Mouse (Mus musculus) brown adipose tissue, adult 24 weeks (tissue): ENCODE results near the gene Myl6. TPM values are rescaled to one million over a fixed set of nuclear protein-coding genes. Genes with fewer than 3 reads are reported as not detected.

Experiments
- H3K27ac ChIP-seq: fragments of 200-500 bp; replicated peaks from 2 replicates; pipeline ENCODE4 v1.5.1; 2012; ENCODE audit warnings: low read depth, mild to moderate bottlenecking, low read length
- H3K4me1 ChIP-seq: fragments of 200-500 bp; 2 replicates; pipeline ENCODE4 v1.6.1; 2012; ENCODE audit warnings: low read length, mixed read lengths; ENCODE audit not compliant: control insufficient read depth, insufficient read depth, insufficient read length
- H3K4me3 ChIP-seq: fragments of 200-500 bp; 2 replicates; pipeline ENCODE4 v1.5.1; 2012; ENCODE audit warnings: low read depth, mild to moderate bottlenecking, low read length, moderate library complexity; ENCODE audit not compliant: insufficient read depth
- polyA plus RNA-seq: library from polyadenylated mRNA; stranded (reverse); fragments of >200 nt; gene quantifications from 2 replicates; pipeline ENCODE4 v1.2.4, GENCODE M21; 2012; ENCODE audit not compliant: missing spikeins, insufficient read depth, insufficient read length

The Myl6 gene
- 1,414 and 1,508 TPM in 2 replicates for polyA plus RNA-seq

DNA sequence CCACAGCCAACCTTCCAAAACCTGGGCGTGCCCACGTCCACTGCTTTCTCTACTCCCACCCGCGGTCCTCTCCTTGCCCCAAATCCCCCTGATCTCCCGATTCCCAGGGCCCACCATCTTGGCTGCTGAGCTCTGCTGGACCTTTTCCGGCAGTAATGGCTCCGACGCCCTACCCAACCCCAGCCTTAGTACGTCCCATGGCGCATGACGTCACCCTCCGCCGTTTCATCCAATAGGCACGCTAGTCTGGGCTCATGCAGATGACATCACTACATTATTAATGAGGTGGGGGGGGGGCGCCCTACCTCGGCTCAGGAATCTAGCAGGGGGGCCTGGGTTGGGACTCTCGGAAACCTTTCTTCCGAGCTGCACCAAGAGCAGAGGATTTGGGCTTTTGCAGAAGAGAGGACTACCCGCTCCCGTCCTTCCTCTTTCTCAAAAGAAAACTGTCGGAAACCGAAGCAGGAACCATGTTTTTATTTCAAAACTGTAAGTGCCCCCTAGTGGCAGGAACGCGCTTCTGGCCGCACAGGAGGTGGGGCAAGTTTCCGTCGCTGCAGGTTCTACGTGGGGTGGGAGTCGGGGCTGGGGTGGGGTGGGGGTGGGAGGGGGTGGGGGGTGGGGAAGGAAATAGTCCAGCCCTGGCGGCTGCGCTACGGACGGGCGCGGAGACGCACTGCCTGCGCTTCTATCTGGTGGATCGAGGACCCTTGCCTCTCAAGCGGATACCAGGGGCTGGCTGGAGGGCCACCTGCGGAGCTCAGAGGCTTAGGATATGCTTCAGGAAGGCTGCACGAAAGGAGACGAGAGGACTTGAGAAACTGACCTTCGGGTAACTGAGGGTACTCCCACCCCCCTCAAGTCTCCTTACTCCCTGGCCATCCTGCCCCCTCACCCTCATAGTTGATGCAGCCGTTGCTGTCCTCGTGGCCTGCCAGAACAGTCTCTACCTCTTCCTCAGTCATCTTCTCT lies at the start of gene Myl6:
Gene Myl6 (minus strand): TSS at position 451 of the 972 bp plus-strand sequence.
- H3K4me3 ChIP-seq, result peak within 1 kb of the TSS; percentile 88
- peaks cover 6% of the 10 kb centered on the region for H3K4me1 ChIP-seq
- peak within 1 kb of the TSS; percentile 99 for H3K27ac ChIP-seq

DNA sequence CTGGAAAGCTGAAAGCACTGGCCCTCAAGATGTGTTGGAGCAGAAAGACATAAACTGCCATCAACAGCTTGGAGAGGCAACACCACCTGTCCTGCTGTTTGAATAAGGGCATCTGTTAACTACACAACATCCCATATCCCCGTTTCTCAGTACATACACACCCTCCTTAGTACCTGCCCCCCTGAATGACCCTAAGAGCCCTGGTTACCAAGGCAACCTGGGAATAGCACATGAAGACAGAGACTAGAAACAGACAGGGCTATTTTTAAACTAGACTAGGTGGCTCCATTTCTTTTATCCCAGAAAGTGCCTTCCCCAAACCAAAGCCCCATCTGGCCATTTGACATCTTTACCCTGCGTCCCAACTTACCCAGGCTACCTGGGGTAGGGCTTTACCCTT lies 49.2 kb upstream of the Myl6 start:
- H3K4me1 ChIP-seq, result no peaks in the 10 kb centered on the region
- no peak overlapping the region for H3K4me3 ChIP-seq
- no peak overlapping the region for H3K27ac ChIP-seq

GRCm38 (mm10) chr10:128538340-128538870 lies 44.5 kb upstream of the Myl6 start:
- Histone ChIP-seq H3K4me1 (no peaks in the 10 kb centered on the region), H3K4me3 (no peak overlapping the region), H3K27ac (no peak overlapping the region)

GRCm38 (mm10) chr10:128536266-128536940 lies 42.5 kb upstream of the Myl6 start:
- H3K4me1 ChIP-seq, result no peaks in the 10 kb centered on the region
- H3K4me3 ChIP-seq, result peak overlapping the region; percentile 35; the same call in 1 of the 2 replicates
- H3K27ac ChIP-seq, result peak overlapping the region; percentile 35

DNA sequence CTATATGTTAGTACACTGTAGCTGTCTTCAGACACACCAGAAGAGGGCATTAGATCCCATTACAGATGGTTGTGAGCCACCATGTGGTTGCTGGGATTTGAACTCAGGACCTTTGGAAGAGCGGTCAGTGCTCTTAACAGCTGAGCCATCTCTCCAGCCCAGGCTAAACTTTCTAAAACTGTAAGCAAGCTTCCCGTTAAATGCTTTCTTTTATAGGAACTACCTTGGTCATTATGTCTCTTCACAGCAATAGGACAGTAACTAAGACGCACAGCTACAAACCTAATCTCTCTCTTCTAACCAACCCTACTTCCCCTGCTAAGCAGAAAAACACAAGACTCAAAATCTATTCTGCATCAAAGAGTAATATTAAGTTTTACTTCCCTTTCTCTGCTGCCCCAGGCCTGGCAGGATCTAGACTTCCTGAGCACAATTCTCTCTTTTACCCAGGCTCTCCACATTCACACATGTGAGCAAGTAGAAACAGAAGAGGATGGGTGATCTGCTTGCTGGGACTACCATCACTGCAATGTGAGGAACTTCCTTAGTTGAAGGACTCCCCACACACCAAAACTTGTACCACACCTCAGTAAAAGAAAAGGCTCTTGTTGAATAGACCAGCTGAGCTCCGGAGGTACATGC lies 41.8 kb upstream of the Myl6 start:
- Histone ChIP-seq H3K4me3 (peak overlapping the region; percentile 35; the same call in 1 of the 2 replicates), H3K27ac (peak overlapping the region; percentile 35), H3K4me1 (no peaks in the 10 kb centered on the region)

DNA sequence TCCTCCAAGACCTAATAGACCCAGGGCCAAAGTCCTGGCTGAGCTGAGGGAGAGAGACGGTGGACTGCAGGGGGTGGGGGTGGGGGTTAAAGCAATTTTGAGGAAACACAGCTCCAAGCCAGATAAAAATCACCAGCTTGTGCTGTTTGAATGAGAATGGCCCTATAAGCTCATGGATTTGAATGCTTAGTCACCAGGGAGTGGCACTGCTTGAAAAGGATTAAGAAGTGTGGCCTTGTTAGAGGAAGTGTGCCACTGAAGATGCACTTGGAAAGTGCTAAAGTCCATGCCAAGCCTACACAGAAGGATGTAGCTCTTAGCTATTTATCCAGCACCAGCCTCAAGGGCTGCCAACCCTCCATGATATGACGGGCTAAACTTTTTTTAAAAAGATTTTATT lies 41.3 kb upstream of the Myl6 start:
- Histone ChIP-seq H3K4me1 (no peaks in the 10 kb centered on the region), H3K4me3 (no peak overlapping the region), H3K27ac (0 out of 2 replicates have a peak overlapping the region, but pooled peaks have one; percentile 21)

DNA sequence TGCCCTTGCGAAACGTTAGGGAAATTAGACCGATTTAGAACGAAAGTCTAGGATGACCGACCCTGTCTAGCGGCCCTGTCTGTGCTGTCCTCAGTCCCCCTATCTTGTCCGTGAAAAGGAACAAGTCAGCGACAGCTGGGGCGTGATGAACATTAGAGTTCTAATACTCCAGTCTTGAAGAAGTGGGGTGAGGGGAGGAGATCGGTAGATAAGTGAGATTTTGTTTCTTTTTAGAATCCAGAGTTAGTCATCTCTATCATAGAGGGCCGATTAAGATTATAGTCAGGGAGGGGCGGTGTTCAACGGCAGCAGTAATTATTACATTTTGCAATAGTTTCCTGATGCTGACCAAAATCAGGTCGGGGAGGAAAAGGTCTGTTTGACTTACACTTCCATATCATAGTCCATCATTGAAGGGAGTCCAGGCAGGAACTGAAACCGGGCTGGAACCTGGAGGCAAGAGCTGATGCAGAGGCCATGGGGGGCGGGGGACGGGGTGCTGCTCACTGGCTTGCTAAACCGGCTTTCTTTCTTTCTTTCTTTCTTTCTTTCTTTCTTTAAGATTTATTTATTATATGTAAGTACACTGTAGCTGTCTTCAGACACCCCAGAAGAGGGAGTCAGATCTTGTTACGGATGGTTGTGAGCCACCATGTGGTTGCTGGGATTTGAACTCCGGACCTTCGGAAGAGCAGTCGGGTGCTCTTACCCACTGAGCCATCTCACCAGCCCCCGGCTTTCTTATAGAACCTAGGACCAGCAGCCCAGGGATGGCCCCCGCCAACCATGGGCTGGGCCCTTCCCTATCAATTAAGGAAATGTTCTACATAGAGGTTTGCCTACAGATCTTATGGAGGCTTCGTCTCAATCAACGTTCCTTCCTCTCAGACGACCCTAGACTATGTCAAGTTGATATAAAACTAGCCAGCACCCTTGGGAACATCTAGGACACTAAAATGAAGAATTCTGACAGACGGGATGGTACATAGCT lies 32.7 kb upstream of the Myl6 start:
- H3K27ac ChIP-seq, result peak overlapping the region; percentile 71
- peak overlapping the region; percentile 54 for H3K4me3 ChIP-seq
- no peaks in the 10 kb centered on the region for H3K4me1 ChIP-seq

- Histone ChIP-seq H3K27ac (peak within 1 kb of the TSS; percentile 71), H3K4me3 (peak within 1 kb of the TSS; percentile 80)
These were observed 31.8 kb upstream of the Myl6 start, which contains the start of gene Esyt1 for GRCm38 (mm10) chr10:128525671-128526308. Gene Esyt1, minus strand, starts transcription at chr10:128525871.

DNA sequence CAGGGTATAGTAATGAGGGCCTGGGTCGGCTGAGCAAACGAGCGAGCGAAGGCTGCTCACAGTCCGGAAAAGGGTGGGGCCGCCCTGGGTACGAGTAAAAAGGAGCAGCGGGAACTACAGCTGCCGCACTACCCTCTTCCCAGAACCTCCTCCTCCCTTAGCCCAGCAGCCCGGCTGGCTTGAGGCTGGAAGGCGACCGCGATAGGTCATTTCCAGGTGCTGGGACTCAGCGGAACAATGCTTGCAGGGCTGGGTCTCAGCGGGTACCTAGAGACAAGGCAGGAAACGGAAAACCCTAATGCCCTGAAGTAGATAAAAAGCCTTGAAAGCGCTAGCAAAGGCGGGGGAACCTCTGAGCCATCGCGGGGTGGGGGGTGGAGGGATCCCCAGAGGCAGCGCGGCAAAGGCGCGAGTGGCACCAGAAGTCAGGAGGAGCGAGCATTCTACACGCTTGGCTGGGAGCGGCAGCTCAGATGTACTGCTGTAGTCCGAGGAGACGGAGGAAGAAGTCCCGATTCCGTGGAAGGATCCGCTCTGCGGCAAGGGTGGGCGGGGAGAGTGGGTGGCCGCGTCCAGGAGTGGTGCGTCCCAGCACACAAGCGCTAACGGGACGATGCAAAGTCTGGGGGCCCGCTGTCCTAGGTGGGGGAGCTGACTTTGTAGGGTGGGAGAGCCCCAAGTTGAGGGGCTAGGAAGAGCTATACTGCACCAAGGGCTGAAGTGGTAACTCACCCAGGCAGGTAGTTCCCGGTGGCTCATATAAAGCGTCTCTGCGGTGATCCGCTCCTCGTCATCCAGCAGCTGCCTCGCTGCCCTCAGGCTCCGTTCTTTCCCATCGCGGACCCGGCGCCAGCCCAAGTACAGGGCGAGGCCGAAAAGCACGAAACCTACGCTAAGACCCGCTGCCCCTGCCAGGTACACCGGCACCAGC lies 31.1 kb upstream of the Myl6 start:
- Histone ChIP-seq H3K4me3 (peak overlapping the region; percentile 80), H3K27ac (peak overlapping the region; percentile 21)

More at GRCm38 (mm10) chr10:128525671-128526308, 31.8 kb upstream of the Myl6 start, which contains the start of gene Esyt1:
- H3K4me1 ChIP-seq, result no peaks in the 10 kb centered on the region

GRCm38 (mm10) chr10:128524111-128524731 lies 30.3 kb upstream of the Myl6 start:
- H3K4me3 ChIP-seq, result peak overlapping the region; percentile 80
- no peaks in the 10 kb centered on the region for H3K4me1 ChIP-seq
- peak overlapping the region; percentile 21 for H3K27ac ChIP-seq

More for the DNA sequence above, 31.1 kb upstream of the Myl6 start:
- H3K4me1 ChIP-seq, result no peaks in the 10 kb centered on the region

DNA sequence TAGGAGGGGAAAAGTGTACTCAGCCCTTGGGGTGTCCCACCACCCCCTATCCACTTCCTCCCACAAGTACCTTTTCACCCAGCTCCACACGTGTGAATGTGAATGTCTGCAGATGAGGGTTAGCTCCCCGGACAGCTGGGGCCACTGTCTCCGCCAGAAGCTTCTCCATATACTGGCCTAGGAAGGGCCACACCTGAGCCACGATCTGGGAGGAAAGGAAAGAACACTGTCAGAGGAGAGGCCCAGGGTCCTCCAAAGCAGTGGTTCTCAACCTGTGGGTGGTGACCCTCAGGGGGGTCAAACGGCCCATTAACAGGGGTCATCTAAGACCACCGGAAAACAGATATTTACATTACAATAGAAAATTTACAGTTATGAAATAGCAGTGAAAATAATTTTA lies 28.4 kb upstream of the Myl6 start:
- Histone ChIP-seq H3K4me3 (no peak overlapping the region), H3K27ac (no peak overlapping the region), H3K4me1 (no peaks in the 10 kb centered on the region)

- Histone ChIP-seq H3K4me3 (no peak overlapping the region), H3K4me1 (no peaks in the 10 kb centered on the region), H3K27ac (no peak overlapping the region)
These were observed 26.6 kb upstream of the Myl6 start for GRCm38 (mm10) chr10:128520591-128520990.
